Mouse (Mus musculus): ENCODE measurements around the gene Atf3. TPM values are rescaled to one million over a fixed set of nuclear protein-coding genes. Genes with fewer than 3 reads are reported as not detected.

Gene Atf3
- polyA plus RNA-seq, 1 experiment from 2014 or later: 3.7 TPM

GRCm38 (mm10) chr1:191248423-191248822 is 30.6 kb upstream of the Atf3 start:
- H3K9ac ChIP-seq: no peak overlapping the region
- no peaks in the 10 kb centered on the region for H3K27me3 ChIP-seq (ENCODE audit: insufficient read depth, low read length)
- WGBS: 63% methylated on average over 1 of the region's 1 CpGs
- DNase-seq (no peak), ATAC-seq (ENCODE audit: insufficient read depth) (no peak)
- no peaks in the 10 kb centered on the region for H3K36me3 ChIP-seq (ENCODE audit: insufficient read depth)
- H3K4me1 ChIP-seq (ENCODE audit: insufficient read depth): no peaks in the 10 kb centered on the region
- TF ChIP-seq CTCF (IDR thresholded peaks at IDR 0.05; ENCODE audit: low read depth): no peak
- no peak overlapping the region for H3K27ac ChIP-seq (ENCODE audit: low read depth)
- no peak overlapping the region for H3K4me2 ChIP-seq
- no peak overlapping the region for H3K4me3 ChIP-seq (ENCODE audit: low read depth, low read length)
- H3K9me3 ChIP-seq (ENCODE audit: low read depth, low read length): peaks cover 5% of the 10 kb centered on the region; the same call in 1 of the 2 replicates

- DNase-seq (no peak), ATAC-seq (ENCODE audit: insufficient read depth) (no peak)
- H3K9ac ChIP-seq: no peak overlapping the region
- no peak overlapping the region for H3K27ac ChIP-seq (ENCODE audit: low read depth)
- H3K4me2 ChIP-seq: no peak overlapping the region
- H3K27me3 ChIP-seq (ENCODE audit: insufficient read depth, low read length): no peaks in the 10 kb centered on the region
- peaks cover 5% of the 10 kb centered on the region; the same call in 1 of the 2 replicates for H3K9me3 ChIP-seq (ENCODE audit: low read depth, low read length)
- no peak overlapping the region for H3K4me3 ChIP-seq (ENCODE audit: low read depth, low read length)
- TF ChIP-seq CTCF (IDR thresholded peaks at IDR 0.05; ENCODE audit: low read depth): no peak
- 98% methylated on average over 1 of the region's 1 CpGs for WGBS
- no peaks in the 10 kb centered on the region for H3K4me1 ChIP-seq (ENCODE audit: insufficient read depth)
- H3K36me3 ChIP-seq (ENCODE audit: insufficient read depth): no peaks in the 10 kb centered on the region
These were observed 29.7 kb upstream of the Atf3 start for GRCm38 (mm10) chr1:191247561-191247960.

- Histone ChIP-seq H3K36me3 (ENCODE audit: insufficient read depth) (no peaks in the 10 kb centered on the region), H3K27ac (ENCODE audit: low read depth) (no peak overlapping the region), H3K4me1 (ENCODE audit: insufficient read depth) (no peaks in the 10 kb centered on the region), H3K4me3 (ENCODE audit: low read depth, low read length) (no peak overlapping the region), H3K9ac (no peak overlapping the region), H3K4me2 (no peak overlapping the region), H3K27me3 (ENCODE audit: insufficient read depth, low read length) (no peaks in the 10 kb centered on the region), H3K9me3 (ENCODE audit: low read depth, low read length) (peaks cover 5% of the 10 kb centered on the region; the same call in 1 of the 2 replicates)
- DNase-seq (no peak), ATAC-seq (ENCODE audit: insufficient read depth) (no peak)
- WGBS: 87% methylated on average over 4 of the region's 4 CpGs
- no peak for TF ChIP-seq CTCF (IDR thresholded peaks at IDR 0.05; ENCODE audit: low read depth)
These were observed 26.0 kb upstream of the Atf3 start for GRCm38 (mm10) chr1:191243855-191244254.

- no peak overlapping the region for H3K4me3 ChIP-seq (ENCODE audit: low read depth, low read length)
- no peaks in the 10 kb centered on the region for H3K4me1 ChIP-seq (ENCODE audit: insufficient read depth)
- no peak overlapping the region for H3K9ac ChIP-seq
- no peak overlapping the region for H3K4me2 ChIP-seq
- no peaks in the 10 kb centered on the region for H3K27me3 ChIP-seq (ENCODE audit: insufficient read depth, low read length)
- peaks cover 5% of the 10 kb centered on the region; the same call in 1 of the 2 replicates for H3K9me3 ChIP-seq (ENCODE audit: low read depth, low read length)
- DNase-seq (no peak), ATAC-seq (ENCODE audit: insufficient read depth) (no peak)
- no peaks in the 10 kb centered on the region for H3K36me3 ChIP-seq (ENCODE audit: insufficient read depth)
- no peak overlapping the region for H3K27ac ChIP-seq (ENCODE audit: low read depth)
- WGBS: 76% methylated on average over 12 of the region's 12 CpGs
- no peak for TF ChIP-seq CTCF (IDR thresholded peaks at IDR 0.05; ENCODE audit: low read depth)
These were observed 24.3 kb upstream of the Atf3 start for GRCm38 (mm10) chr1:191242065-191242698.

GRCm38 (mm10) chr1:191241574-191241973 is 23.7 kb upstream of the Atf3 start:
- no peak for DNase-seq
- H3K27ac ChIP-seq (ENCODE audit: low read depth): no peak overlapping the region
- 92% methylated on average over 1 of the region's 1 CpGs for WGBS

GRCm38 (mm10) chr1:191239602-191240001 is 21.8 kb upstream of the Atf3 start:
- Histone ChIP-seq H3K4me3 (ENCODE audit: low read depth, low read length) (no peak overlapping the region), H3K36me3 (ENCODE audit: insufficient read depth) (no peaks in the 10 kb centered on the region), H3K27me3 (ENCODE audit: insufficient read depth, low read length) (no peaks in the 10 kb centered on the region), H3K9ac (no peak overlapping the region), H3K4me1 (ENCODE audit: insufficient read depth) (no peaks in the 10 kb centered on the region), H3K27ac (ENCODE audit: low read depth) (no peak overlapping the region), H3K4me2 (no peak overlapping the region), H3K9me3 (ENCODE audit: low read depth, low read length) (no peaks in the 10 kb centered on the region)
- 81% methylated on average over 4 of the region's 4 CpGs for WGBS
- DNase-seq (no peak), ATAC-seq (ENCODE audit: insufficient read depth) (no peak)
- no peak for TF ChIP-seq CTCF (IDR thresholded peaks at IDR 0.05; ENCODE audit: low read depth)

More at GRCm38 (mm10) chr1:191241574-191241973, 23.7 kb upstream of the Atf3 start:
- ATAC-seq (ENCODE audit: insufficient read depth): no peak
- Histone ChIP-seq H3K4me2 (no peak overlapping the region), H3K9ac (no peak overlapping the region), H3K9me3 (ENCODE audit: low read depth, low read length) (peaks cover 4% of the 10 kb centered on the region; the same call in 1 of the 2 replicates), H3K27me3 (ENCODE audit: insufficient read depth, low read length) (no peaks in the 10 kb centered on the region), H3K4me1 (ENCODE audit: insufficient read depth) (no peaks in the 10 kb centered on the region), H3K36me3 (ENCODE audit: insufficient read depth) (no peaks in the 10 kb centered on the region), H3K4me3 (ENCODE audit: low read depth, low read length) (no peak overlapping the region)
- TF ChIP-seq CTCF (IDR thresholded peaks at IDR 0.05; ENCODE audit: low read depth): no peak

GRCm38 (mm10) chr1:191235788-191236542 is 18.1 kb upstream of the Atf3 start:
- Histone ChIP-seq H3K27ac (ENCODE audit: low read depth) (no peak overlapping the region), H3K9me3 (ENCODE audit: low read depth, low read length) (no peaks in the 10 kb centered on the region), H3K27me3 (ENCODE audit: insufficient read depth, low read length) (no peaks in the 10 kb centered on the region), H3K36me3 (ENCODE audit: insufficient read depth) (no peaks in the 10 kb centered on the region), H3K4me1 (ENCODE audit: insufficient read depth) (no peaks in the 10 kb centered on the region), H3K4me3 (ENCODE audit: low read depth, low read length) (no peak overlapping the region), H3K9ac (no peak overlapping the region), H3K4me2 (no peak overlapping the region)
- 83% methylated on average over 6 of the region's 6 CpGs for WGBS
- ATAC-seq (ENCODE audit: insufficient read depth) (no peak), DNase-seq (no peak)
- TF ChIP-seq CTCF (IDR thresholded peaks at IDR 0.05; ENCODE audit: low read depth): no peak
